Mouse (Mus musculus) adrenal gland, adult (tissue): ENCODE data around the gene Cort.

Source experiments
- DNase-seq, 2 experiments: peaks; one replicate each; pipeline ENCODE4 v3.0.0; 2022 to 2023; ENCODE audit warnings: low spot score in 1 of 2; ENCODE audit not compliant: inconsistent age in 2 of 2

Cort gene

DNA sequence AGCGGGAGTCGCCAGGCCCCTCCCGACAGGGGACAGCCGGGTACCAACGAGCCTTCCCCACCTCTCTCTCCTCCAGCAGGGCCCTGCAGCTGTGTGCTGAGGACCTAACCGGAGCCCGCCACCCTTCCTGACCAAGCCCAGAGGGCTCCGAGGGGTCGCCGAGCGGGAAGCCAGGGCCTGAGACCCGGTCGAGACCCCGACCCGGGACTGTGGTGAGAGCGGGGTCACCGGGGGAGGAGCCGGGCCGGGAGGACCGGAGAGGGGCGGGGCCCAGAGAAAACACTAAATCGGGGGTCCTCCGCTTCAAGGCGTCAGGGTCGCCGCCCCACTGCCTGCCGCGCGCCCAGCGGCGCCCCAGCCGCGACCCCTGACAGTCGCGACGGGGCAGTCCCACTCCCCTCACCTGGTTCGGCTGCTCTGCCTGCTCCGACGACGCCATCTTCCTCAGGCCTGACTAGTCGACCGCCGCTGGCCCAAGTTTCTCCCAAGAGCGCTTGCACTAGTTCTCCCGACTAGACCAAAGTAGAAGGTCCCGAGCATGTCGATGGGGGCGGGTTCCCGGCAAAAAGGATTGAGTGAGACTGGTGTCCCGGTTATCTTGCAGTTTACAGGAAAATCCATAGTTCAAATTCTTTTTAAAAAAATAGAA lies 27.1 kb downstream of the Cort start, which contains the start of gene Pex14:
Pex14 (minus strand) TSS at position 508 of the 649 bp plus-strand sequence.
- DNase-seq: peak; percentile 92 to 97

GRCm38 (mm10) chr4:149098571-149098970 lies 28.0 kb downstream of the Cort start:
- DNase-seq: no peak

- peak in 1 of 2 experiments; percentile 67 for DNase-seq
Measured at GRCm38 (mm10) chr4:149097956-149098355, 28.6 kb downstream of the Cort start.

DNA sequence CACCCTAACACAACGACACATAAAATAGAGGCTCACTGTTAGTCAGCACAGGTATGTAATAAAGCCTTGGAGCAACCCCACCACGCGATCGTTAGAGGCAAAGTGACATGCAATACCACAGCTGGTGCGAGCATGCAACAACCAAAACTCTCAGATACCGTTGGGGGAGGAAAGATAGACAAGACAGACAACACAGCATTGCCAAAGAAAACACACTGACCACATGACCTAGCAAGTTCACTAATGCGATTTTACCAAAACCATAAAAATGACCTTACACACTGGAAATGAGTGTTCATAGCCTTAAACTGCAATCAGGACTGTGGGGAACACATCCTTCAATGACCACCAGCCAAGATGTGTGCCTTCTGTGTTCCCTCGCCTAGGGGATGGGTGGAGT lies 35.2 kb downstream of the Cort start:
- peak in 1 of 2 experiments; percentile 30 for DNase-seq

- DNase-seq: peak; percentile 76 to 84
Measured at GRCm38 (mm10) chr4:149085381-149085780, 41.2 kb downstream of the Cort start.

GRCm38 (mm10) chr4:149081528-149081927 lies 45.0 kb downstream of the Cort start:
- DNase-seq: peak; percentile 90 to 94

DNA sequence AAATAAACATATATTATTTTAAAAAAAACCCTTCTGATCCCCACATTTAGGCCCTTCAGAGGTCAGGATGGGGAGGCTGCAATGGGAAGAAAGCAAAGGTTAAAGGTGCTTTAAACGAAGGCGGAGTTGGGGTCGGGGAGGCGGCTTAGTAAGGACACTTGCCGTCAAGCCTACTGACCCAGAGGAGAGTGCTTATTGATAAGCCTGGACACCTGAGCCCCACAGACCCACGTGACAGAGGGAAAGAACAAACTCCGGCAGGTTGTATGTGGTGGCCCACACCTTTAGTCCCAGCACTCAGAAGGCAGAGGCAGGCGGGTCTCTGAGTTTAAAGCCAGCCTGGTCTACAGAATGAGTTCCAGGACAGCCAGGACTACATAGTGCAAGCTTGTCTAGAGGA lies 46.5 kb downstream of the Cort start:
- DNase-seq: no peak

- DNase-seq: no peak
Measured at GRCm38 (mm10) chr4:149079629-149080028, 46.9 kb downstream of the Cort start.

- DNase-seq: peak in 1 of 2 experiments; percentile 56
Measured at GRCm38 (mm10) chr4:149078261-149078660, 48.3 kb downstream of the Cort start.

GRCm38 (mm10) chr4:149075871-149076575 lies 50.5 kb downstream of the Cort start:
- peak; percentile 84 to 96 for DNase-seq

- DNase-seq: no peak
Measured at GRCm38 (mm10) chr4:149075073-149075472, 51.5 kb downstream of the Cort start.
